8 mouse cellular contexts compared by ENCODE assay signal in genomic region chr9:108808163-108808665, GRCm38 (mm10). TPM values are rescaled to one million over a fixed set of nuclear protein-coding genes. Genes with fewer than 3 reads are reported as not detected.
DNase-seq lines count a peak whose midpoint lies in the region; TF ChIP-seq lines count a peak whose summit lies in the region.

Gene Nckipsd, plus strand, starts transcription at chr9:108808368.

- peaks cover 47% of the 10 kb centered on the region for H3K36me3 ChIP-seq in macrophage (ENCODE audit: inconsistent target)

- H3K4me3 ChIP-seq in left cerebral cortex, adult 2 months, result peak within 1 kb of the TSS; percentile 99
- H3K4me3 ChIP-seq in macrophage (ENCODE audit: inconsistent target), result peak within 1 kb of the TSS; percentile 73

- no peaks in the 10 kb centered on the region; the same call in 1 of the 2 replicates for H3K79me2 ChIP-seq in macrophage (ENCODE audit: inconsistent target)

- peak within 1 kb of the TSS; percentile 89 for H3K27ac ChIP-seq in left cerebral cortex, adult 2 months
- peak within 1 kb of the TSS; percentile 41 for H3K27ac ChIP-seq in macrophage

- DNase-seq in adrenal gland, adult (ENCODE audit: inconsistent age in 2 of 2, low spot score in 1 of 2), result peak; percentile 96 to 99
- peak; percentile 89 for DNase-seq in embryo, embryonic 10 days (ENCODE audit: low spot score)
- DNase-seq in gastrocnemius, postnatal 10 days, result peak; percentile 99
- peak; percentile 64 for DNase-seq in hindlimb bud, embryonic 11.5 days (ENCODE audit: extremely low spot score, low read depth, low spot score)
- DNase-seq in left cerebral cortex, adult 2 months (ENCODE audit: extremely low spot score in 1 of 2, low spot score in 2 of 2), result peak; percentile 94 to 98
- DNase-seq in retina, postnatal 7 days (ENCODE audit: low read depth, low spot score), result peak; percentile 90
- DNase-seq in urinary bladder, adult 2 months (ENCODE audit: low spot score), result peak; percentile 97

- peak; percentile 94 for TF ChIP-seq CTCF in left cerebral cortex, adult 2 months (IDR thresholded peaks at IDR 0.05)

- 0% methylated on average over 38 of the region's 62 CpGs for WGBS in macrophage (ENCODE audit: missing documents)

- intact Hi-C loops in left cerebral cortex, adult 2 months (cut with DNase I), result no loop called here

RNA-seq across cellular contexts. Expression of gene Nckipsd, which starts in this region (rescaled TPM):
- 1 to 10 TPM; 5.3 to 6.3 TPM for total RNA-seq in gastrocnemius, postnatal 10 days (2021)
- 10 to 100 TPM; 64.7 to 68.0 TPM for total RNA-seq in left cerebral cortex, adult 2 months (2021)
- 100 to 1,000 TPM in 2 of 26 experiments, 10 to 100 TPM in 21, 1 to 10 TPM in 3; 7.9 to 150 (median 45.0) TPM for total RNA-seq in macrophage (2018; cell fraction: chromatin; rRNA removed)
- total RNA-seq in macrophage (2018; cell fraction: cytosol; rRNA removed), result 10 to 100 TPM in 12 of 26 experiments, 1 to 10 TPM in 14; 5.3 to 20.4 (median 9.1) TPM
- total RNA-seq in macrophage (2018; cell fraction: nucleus; rRNA removed), result 10 to 100 TPM in 22 of 26 experiments, 1 to 10 TPM in 4; 5.9 to 93.4 (median 20.0) TPM
- polyA plus RNA-seq in macrophage (2018), result 10.6 to 19.3 TPM (median 11.4 TPM) in 3 replicates
- 10.2 and 11.7 TPM in 2 replicates for polyA plus RNA-seq in urinary bladder, adult 2 months (2012; rRNA removed)

Comparison
In these comparisons a context has a peak if more than half of its experiments do, and no peak if none do; other contexts are left out.
1. Peak in every context shown above with its lines: DNase-seq, H3K4me3 ChIP-seq and H3K27ac ChIP-seq.
2. RNA of gene Nckipsd (total RNA-seq): 64.7 to 68.0 TPM in left cerebral cortex, adult 2 months; 5.3 to 6.3 TPM in gastrocnemius, postnatal 10 days; every median in the first group is over 4 times any median in the second.